Mouse (Mus musculus): Measurements from ENCODE around the gene Ess2.
"Not testable (repeated sequence)": the region's sequence is repeated elsewhere in the genome, so short reads cannot be mapped to it uniquely, and the experiment has no call there.

Gene Ess2

DNA sequence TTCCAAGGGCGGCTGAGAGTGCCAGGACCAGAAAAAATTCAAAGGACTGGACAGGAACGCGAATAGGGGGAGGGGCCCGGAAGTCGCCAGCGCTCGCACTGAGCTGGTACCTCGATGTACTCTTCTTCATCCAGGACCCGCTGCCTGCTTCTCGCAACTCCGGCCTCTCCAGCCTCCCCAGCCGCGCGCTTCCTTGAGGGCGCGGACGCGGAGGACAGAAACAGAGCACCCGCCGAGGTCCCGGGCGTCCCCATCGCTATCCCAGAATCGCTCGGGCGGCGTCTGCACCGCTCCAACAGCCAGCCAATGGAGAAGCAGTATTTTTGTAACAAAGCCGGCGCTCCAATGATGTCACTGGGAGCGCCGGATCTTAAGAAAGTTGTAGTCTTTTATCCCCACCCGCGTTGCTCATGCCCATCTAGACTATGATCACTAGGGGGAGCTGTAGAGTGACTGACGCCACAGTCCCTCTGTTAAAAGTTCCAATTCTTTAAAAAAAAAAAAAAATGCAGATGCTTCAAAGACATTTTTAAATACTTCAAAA, at the start of gene Ess2:
Ess2 (minus strand) TSS at position 297 of the 544 bp plus-strand sequence.
- DNase-seq (ENCODE audit: low spot score) = peak; percentile 79

GRCm38 (mm10) chr16:17956052-17956638, 45.0 kb upstream of the Ess2 start:
- DNase-seq (ENCODE audit: low spot score) = not testable (repeated sequence)

DNA sequence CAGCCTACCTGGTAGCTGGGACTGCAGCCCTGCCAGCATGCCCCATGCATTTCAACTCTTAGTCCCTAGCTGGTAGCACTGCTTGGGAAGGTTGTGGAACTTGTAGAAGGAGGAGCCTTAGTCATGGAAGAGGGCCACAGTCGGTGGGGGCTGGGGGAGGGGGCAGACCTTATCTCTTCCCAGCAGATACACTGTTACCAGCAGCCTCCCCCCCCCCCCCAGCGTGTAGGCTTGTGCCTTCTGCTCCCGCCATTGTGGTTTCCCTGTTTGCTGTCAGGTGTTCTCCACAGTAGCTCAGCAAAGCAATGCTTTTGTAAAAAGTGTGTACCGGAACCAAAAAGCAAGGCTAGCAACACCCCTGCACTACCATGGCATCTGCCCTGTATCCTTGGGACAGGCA, 40.5 kb upstream of the Ess2 start:
- DNase-seq (ENCODE audit: low spot score) = no peak

- DNase-seq (ENCODE audit: low spot score) = no peak
These were observed 38.9 kb upstream of the Ess2 start for GRCm38 (mm10) chr16:17950068-17950467.

DNA sequence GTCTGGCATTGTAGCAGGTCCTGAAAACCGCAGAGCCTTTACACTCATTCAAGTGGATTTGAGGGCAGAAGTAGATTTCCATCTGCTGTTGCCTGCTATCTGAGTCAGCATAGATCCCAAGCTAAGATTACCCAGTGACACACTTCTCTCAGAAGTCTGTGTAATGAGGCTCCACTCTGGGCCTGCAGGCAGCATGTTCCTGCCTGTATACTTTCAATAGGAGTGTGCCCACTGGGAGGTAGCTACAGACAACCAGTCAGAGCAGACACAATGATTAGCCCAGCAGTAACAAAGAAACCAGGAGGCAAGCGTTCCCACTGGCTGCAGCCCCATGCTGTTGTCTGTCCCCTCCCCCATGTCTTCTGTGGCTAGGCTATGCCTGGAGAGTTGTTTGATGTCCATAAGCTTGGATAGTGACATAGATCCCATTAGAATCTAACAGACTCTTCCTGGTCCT, 38.3 kb upstream of the Ess2 start:
- no peak for DNase-seq (ENCODE audit: low spot score)

GRCm38 (mm10) chr16:17945081-17945831, 34.1 kb upstream of the Ess2 start:
- DNase-seq (ENCODE audit: low spot score) = no peak

DNA sequence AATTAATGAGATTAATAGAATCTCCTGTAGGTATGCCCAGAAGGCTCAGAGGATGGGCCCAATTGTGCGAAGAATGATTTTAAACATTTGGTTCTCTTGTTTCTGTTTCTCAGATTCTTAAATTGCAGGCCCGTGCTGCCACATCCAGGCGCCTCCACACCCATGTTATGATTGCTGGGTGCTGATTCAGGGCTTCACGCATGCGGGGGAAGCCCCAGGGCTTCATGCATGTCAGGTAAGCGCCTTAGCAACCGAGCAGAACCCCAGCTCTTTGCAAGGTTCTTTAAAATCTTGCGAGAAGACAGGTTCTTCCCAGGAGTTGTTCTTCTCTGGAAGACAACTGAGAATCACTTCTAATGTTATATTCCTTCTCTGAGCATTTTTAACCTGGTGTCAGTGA, 32.3 kb upstream of the Ess2 start:
- DNase-seq (ENCODE audit: low spot score) = no peak

DNA sequence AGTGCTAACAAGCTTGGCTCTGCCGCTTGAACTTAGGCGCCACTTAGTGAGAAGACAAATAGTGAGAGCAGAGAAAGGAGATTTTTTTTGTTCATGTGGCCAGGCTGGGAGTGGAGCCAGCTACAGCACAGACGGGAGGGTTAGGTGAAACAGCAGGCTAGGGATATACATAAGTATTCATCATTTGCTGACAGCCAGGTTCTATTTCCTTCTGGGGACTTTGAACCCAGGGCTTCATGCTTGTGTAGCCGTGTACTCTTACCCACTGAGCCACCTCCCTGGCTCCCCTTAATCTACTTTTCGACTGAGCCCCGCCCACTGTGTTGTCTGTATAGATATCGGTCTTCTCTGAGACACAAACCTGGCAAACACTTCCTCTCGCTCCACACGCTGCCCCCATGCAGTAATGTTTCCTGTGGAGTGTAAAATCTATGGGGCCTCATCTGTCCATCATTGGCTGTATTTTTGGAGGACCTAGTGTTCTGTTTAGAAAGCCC, 28.2 kb upstream of the Ess2 start:
- DNase-seq (ENCODE audit: low spot score) = peak; percentile 25

GRCm38 (mm10) chr16:17938821-17939220, 27.7 kb upstream of the Ess2 start:
- DNase-seq (ENCODE audit: low spot score) = peak; percentile 70

DNA sequence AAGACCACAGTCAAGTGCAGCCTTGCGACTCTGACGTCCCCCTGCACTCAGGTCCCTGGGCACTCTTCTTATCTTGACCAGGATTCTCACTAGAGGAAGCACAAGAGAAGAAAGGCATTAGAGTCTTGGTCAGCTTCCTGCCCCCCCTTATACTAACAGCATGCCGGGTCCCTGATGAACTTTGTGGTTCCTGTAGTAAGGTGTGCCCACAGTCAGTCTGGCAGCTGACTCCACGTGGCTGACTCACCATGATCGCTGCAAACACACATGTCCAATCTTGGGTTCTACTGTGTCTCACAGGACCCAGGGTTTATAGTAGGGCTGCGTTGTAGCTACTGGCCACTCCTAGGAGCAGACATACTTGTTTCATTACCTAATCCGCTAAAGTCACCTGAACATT, 27.0 kb upstream of the Ess2 start:
- DNase-seq (ENCODE audit: low spot score) = no peak

DNA sequence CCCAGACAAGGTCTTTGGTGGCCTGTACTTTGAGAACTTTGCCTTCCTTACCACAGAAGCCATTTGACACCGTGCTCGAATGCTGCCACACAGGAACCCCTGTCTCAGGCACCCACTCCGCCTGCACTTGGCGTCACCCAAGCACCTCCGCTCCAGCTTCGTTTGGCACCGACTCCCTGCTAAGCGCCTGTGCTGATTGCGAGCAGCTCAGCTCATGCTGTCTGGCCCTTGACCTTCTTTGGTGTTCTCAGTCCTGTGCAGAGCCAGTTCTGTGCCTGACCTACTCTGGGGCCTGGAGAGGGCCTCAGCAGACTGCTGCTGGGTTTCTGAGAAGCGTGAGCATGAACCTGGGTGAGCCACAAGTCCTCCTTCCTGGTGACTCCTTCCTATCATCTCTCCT, 25.6 kb upstream of the Ess2 start:
- no peak for DNase-seq (ENCODE audit: low spot score)

GRCm38 (mm10) chr16:17934445-17934910, 23.3 kb upstream of the Ess2 start:
- no peak for DNase-seq (ENCODE audit: low spot score)

GRCm38 (mm10) chr16:17933594-17934444, 22.7 kb upstream of the Ess2 start:
- DNase-seq (ENCODE audit: low spot score) = no peak

GRCm38 (mm10) chr16:17931906-17932460, 20.8 kb upstream of the Ess2 start:
- no peak for DNase-seq (ENCODE audit: low spot score)

- DNase-seq (ENCODE audit: low spot score) = no peak
These were observed 18.5 kb upstream of the Ess2 start for GRCm38 (mm10) chr16:17929631-17930030.

DNA sequence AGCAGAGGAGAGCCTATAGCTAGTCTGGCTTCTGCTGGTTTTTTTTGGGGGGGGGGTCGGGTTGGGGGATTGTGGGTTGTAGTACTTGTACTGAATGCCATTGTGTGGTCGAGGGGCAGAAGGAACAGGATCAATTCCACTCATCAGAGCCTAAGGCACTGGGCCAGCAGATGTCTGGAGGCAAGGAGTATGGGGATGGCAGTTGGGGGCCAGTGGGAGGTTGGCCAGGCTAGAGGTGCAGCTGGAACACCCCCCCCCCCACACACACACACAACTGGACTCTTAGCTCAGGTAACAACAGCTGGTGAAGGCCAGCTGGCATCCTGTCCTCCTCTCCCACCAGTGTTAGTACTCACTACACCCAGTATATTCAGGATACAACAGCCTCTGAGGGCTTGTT, 18.1 kb upstream of the Ess2 start:
- DNase-seq (ENCODE audit: low spot score) = no peak

DNA sequence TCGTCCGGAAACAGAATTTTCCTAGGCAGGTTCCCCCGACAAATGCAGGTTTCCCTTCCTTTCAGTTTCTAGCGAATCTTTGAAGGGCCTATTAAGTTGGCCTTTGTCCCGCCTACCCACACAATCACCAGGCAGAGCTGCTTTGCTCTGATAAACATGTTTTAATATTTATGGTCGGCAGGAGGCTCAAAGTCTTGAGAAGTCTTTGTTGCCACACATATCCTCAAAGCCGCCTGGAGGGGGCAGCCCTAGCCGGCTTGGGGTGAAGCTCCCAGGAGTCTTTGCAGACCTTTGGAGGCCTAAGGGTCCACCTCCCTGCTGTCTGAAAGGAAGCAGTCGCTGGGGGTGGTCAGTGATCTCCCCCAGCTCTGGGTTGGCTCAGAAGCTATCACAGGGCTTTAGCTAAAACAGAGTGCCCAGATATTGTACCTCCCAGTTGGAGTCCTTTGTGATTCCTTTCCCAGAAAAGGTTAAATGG, 17.5 kb upstream of the Ess2 start:
- DNase-seq (ENCODE audit: low spot score) = peak; percentile 60

DNA sequence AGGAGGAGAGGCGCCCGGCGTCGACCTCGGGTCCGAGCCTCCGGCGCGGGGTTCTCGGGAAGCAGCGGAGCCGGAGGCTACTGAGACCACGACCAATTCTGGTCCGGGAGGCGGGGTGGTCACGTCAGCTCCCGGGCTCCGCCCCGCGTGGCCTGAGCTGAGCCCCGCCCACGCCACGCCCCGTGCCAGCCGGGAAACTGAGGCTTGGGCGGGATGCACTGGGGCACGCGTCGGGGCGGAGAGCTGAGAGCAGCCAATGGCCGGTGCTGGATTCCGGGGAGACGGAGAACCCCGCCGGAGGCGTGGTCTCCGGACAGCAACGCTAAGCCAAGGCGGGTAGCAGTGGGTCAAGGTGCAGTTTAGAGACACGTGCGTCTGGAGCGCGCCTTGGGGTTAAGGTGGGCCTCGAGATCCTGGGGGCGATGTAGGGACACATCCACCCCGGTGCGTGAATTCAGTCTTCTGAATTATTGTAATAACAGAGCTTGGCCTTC, 17.0 kb upstream of the Ess2 start, which contains the start of gene Slc25a1:
Slc25a1 (minus strand) TSS at position 133 of the 494 bp plus-strand sequence.
- peak; percentile 77 for DNase-seq (ENCODE audit: low spot score)

- DNase-seq (ENCODE audit: low spot score) = no peak
These were observed 16.4 kb upstream of the Ess2 start for GRCm38 (mm10) chr16:17927351-17928082.

- DNase-seq (ENCODE audit: low spot score) = no peak
These were observed 11.0 kb upstream of the Ess2 start for GRCm38 (mm10) chr16:17922163-17922538.

Data from spleen, adult 12 weeks (tissue).